Mouse (Mus musculus) hindbrain, embryonic 11.5 days (tissue): Measurements from ENCODE around the gene Fam198a. TPM values are rescaled to one million over a fixed set of nuclear protein-coding genes. Genes with fewer than 3 reads are reported as not detected.

Experiments
- ATAC-seq: fragments of 200-750 bp; cut with Nextera tagmentation; 2 replicates; pipeline ENCODE4 v1.8.0; 2017; ENCODE audit warnings: mild to moderate bottlenecking, moderate TSS enrichment, moderate library complexity; ENCODE audit not compliant: low FRiP score
- DNase-seq: peaks from one replicate; pipeline ENCODE4 v3.0.0-alpha.2; 2015; ENCODE audit warnings: low spot score
- H3K27ac ChIP-seq: fragments of 300-500 bp; sonication (generic); 2 replicates; pipeline ENCODE4 v1.5.1; 2014; ENCODE audit warnings: mild to moderate bottlenecking, low read depth, low read length
- H3K27me3 ChIP-seq: fragments of 300-500 bp; sonication (generic); 2 replicates; pipeline ENCODE4 v1.6.1; 2014; ENCODE audit warnings: mild to moderate bottlenecking, low read length, moderate library complexity, mixed read lengths; ENCODE audit not compliant: control insufficient read depth, insufficient read depth
- H3K36me3 ChIP-seq: fragments of 300-500 bp; sonication (generic); 2 replicates; pipeline ENCODE4 v1.6.1; 2014; ENCODE audit warnings: mild to moderate bottlenecking, low read length, moderate library complexity, mixed read lengths; ENCODE audit not compliant: control insufficient read depth, insufficient read depth
- H3K4me1 ChIP-seq: fragments of 300-500 bp; sonication (generic); replicated peaks from 2 replicates; pipeline ENCODE4 v1.6.1; 2014; ENCODE audit warnings: low read length, mixed read lengths; ENCODE audit not compliant: control insufficient read depth, insufficient read depth
- H3K4me2 ChIP-seq: fragments of 300-500 bp; sonication (generic); replicated peaks from 2 replicates; pipeline ENCODE4 v1.6.1; 2014; ENCODE audit warnings: mild to moderate bottlenecking, low read depth, low read length
- H3K4me3 ChIP-seq: fragments of 300-500 bp; sonication (generic); 2 replicates; pipeline ENCODE4 v1.5.1; 2014; ENCODE audit warnings: low read depth, low read length
- H3K9ac ChIP-seq: fragments of 300-500 bp; sonication (generic); 2 replicates; pipeline ENCODE4 v1.6.1; 2014; ENCODE audit warnings: low read depth, low read length
- H3K9me3 ChIP-seq: fragments of 300-500 bp; sonication (generic); 2 replicates; pipeline ENCODE4 v1.6.1; 2016; ENCODE audit warnings: low read length; ENCODE audit not compliant: control insufficient read depth
- WGBS: fragments of 180-500 bp; shearing (Covaris S2); extraction: QIAGEN DNeasy Blood & Tissue Kit; methylation state at CpG from one replicate; pipeline ENCODE4 v1.1.7; 2014; 5-methylcytosine and 5-hydroxymethylcytosine counted together
- polyA plus RNA-seq: library from polyadenylated mRNA; unstranded; fragments of >200 nt; fragmentation: Nextera tagmentation; extraction: Ambion mirVana; gene quantifications from 2 replicates; pipeline ENCODE4 v1.2.1, GENCODE M21; 2014

Fam198a gene
- polyA plus RNA-seq, 1 experiment from 2014 or later = 0.46 TPM

DNA sequence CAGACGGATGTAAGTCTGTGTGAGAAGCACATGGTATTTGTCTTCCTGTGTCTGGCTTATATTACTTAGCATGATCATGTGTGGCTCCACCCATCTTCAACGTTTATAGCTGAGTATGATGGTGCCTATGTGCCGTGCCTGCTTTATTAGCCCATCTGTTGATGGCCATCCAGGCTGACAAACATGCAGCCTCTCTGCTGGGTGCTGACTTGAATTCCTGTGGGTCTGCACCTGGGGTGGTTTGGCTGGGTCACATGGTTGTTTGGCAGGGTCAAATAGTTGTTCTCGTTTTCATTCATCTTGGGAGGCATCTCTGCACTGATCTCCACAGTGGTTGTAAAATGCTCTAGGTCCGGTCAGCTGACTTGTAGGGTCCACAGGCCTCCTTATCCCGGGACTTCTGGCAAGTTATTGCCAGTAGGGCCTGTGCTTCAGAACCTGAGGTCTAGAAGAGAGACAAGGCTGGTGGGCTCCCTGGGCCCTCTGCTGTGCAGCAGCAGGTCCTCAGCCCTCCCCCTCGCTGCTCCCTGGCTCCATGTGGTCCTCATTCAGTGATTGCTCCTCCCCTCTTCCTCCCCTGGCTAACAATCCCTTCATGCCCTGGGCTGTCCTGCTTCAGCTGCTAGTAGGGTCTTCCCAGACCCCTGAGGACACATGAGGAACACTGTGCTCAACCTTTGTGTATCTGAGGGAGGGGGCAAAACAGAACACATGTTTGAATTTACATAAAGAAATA, 75.2 kb downstream of the Fam198a start:
- no peaks in the 10 kb centered on the region for H3K36me3 ChIP-seq
- no peak for DNase-seq
- no peaks in the 10 kb centered on the region for H3K9me3 ChIP-seq
- no peaks in the 10 kb centered on the region for H3K27me3 ChIP-seq
- H3K4me2 ChIP-seq = no peak overlapping the region
- no peak overlapping the region for H3K9ac ChIP-seq
- no peak overlapping the region for H3K27ac ChIP-seq
- no peaks in the 10 kb centered on the region for H3K4me1 ChIP-seq
- no peak overlapping the region for H3K4me3 ChIP-seq
- WGBS = 63% methylated on average over 7 of the region's 7 CpGs
- no peak for ATAC-seq

- no peaks in the 10 kb centered on the region for H3K4me1 ChIP-seq
- 68% methylated on average over 6 of the region's 6 CpGs for WGBS
- ATAC-seq = no peak
- H3K27me3 ChIP-seq = no peaks in the 10 kb centered on the region
- no peaks in the 10 kb centered on the region for H3K36me3 ChIP-seq
- H3K4me3 ChIP-seq = no peak overlapping the region
- H3K9me3 ChIP-seq = no peaks in the 10 kb centered on the region
- H3K27ac ChIP-seq = no peak overlapping the region
- H3K9ac ChIP-seq = no peak overlapping the region
- no peak for DNase-seq
- no peak overlapping the region for H3K4me2 ChIP-seq
Observed at GRCm38 (mm10) chr9:122027081-122027913, 76.5 kb downstream of the Fam198a start.

DNA sequence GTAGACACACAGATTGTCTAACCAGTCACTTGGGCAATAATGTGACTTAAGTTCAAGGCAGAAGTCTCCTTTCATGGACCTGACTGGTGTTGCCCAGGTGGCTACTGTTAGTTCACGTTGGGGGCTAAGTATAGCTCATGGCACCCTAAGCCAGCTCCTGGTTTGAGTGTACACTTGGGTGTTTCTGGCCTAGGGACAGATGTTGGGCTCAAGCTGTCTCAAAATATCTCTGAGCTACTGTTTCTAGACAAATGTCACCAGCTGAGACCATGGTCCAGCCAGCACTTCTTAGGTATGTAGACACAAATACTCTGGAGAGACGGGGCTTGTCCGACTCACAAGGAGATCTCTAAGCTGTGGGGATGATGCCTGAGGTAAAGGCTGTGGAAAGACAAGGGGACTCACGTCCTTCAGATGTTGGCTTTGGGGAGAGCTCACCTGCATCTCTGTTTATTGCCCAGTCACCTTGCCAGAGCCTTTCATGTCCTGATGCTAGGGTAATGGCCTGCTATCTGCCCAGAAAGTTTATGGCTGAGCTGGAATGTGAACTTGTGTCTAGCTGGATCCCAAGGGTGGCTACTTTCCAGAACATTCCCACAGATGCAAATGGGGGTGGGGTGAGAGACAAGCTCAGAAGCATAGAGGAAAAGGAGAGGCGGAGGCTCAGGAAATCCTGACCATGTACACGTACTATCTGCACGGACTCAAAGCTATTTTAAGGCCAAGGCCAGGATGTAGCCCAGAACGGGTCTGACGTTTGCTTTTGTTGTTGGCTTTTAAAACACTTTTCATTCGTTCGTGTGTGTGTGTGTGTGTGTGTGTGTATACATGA, 77.3 kb downstream of the Fam198a start:
- no peak overlapping the region for H3K27ac ChIP-seq
- no peaks in the 10 kb centered on the region for H3K4me1 ChIP-seq
- no peak overlapping the region for H3K4me3 ChIP-seq
- ATAC-seq (no peak), DNase-seq (no peak)
- no peak overlapping the region for H3K9ac ChIP-seq
- no peak overlapping the region for H3K4me2 ChIP-seq
- 83% methylated on average over 11 of the region's 11 CpGs for WGBS
- H3K36me3 ChIP-seq = no peaks in the 10 kb centered on the region
- no peaks in the 10 kb centered on the region for H3K9me3 ChIP-seq
- no peaks in the 10 kb centered on the region for H3K27me3 ChIP-seq

GRCm38 (mm10) chr9:122029765-122030164, 79.0 kb downstream of the Fam198a start:
- no peak for DNase-seq
- H3K4me2 ChIP-seq = no peak overlapping the region

More at GRCm38 (mm10) chr9:122029765-122030164, 79.0 kb downstream of the Fam198a start:
- no peaks in the 10 kb centered on the region for H3K36me3 ChIP-seq
- no peaks in the 10 kb centered on the region for H3K27me3 ChIP-seq
- H3K9ac ChIP-seq = no peak overlapping the region
- no peaks in the 10 kb centered on the region for H3K4me1 ChIP-seq
- 93% methylated on average over 7 of the region's 7 CpGs for WGBS
- no peak for ATAC-seq
- no peaks in the 10 kb centered on the region for H3K9me3 ChIP-seq
- no peak overlapping the region for H3K4me3 ChIP-seq
- H3K27ac ChIP-seq = no peak overlapping the region

Other genes with a start within 250 kb of the Fam198a start
- 15.7 and 22.9 TPM in 2 replicates for gene Sec22c, start 245.5 kb upstream of the Fam198a start, polyA plus RNA-seq
- gene Ss18l2, start 240.7 kb upstream of the Fam198a start, polyA plus RNA-seq = 122 and 131 TPM in 2 replicates
- gene Nktr, start 231.8 kb upstream of the Fam198a start, polyA plus RNA-seq = 61.8 and 105 TPM in 2 replicates
- 6.0 and 7.2 TPM in 2 replicates for gene Zfp651, start 191.7 kb upstream of the Fam198a start, polyA plus RNA-seq
- gene Klhl40, start 173.4 kb upstream of the Fam198a start, polyA plus RNA-seq = 0.57 and 0.78 TPM in 2 replicates
- gene Hhatl, start 158.5 kb upstream of the Fam198a start, polyA plus RNA-seq = not detected in 2 replicates
- 2.4 and 4.0 TPM in 2 replicates for gene Ccdc13, start 111.5 kb upstream of the Fam198a start, polyA plus RNA-seq
- gene Higd1a, start 92.6 kb upstream of the Fam198a start, polyA plus RNA-seq = 149 and 158 TPM in 2 replicates
- 1.2 and 1.4 TPM in 2 replicates for gene Ackr2, start 52.6 kb upstream of the Fam198a start, polyA plus RNA-seq
- gene Cyp8b1, start 34.7 kb upstream of the Fam198a start, polyA plus RNA-seq = not detected in 2 replicates
- gene Pomgnt2, start 46.1 kb downstream of the Fam198a start, polyA plus RNA-seq = 8.8 and 9.6 TPM in 2 replicates
- 22.0 and 24.3 TPM in 2 replicates for gene Snrk, start 166.3 kb downstream of the Fam198a start, polyA plus RNA-seq